Mouse (Mus musculus) stomach, postnatal 0 days (tissue): Measurements from ENCODE around the gene Phf14. TPM values are rescaled to one million over a fixed set of nuclear protein-coding genes. Genes with fewer than 3 reads are reported as not detected.

Source experiments
- ATAC-seq: fragments of 200-750 bp; cut with Nextera tagmentation; 2 replicates; pipeline ENCODE4 v1.8.0; 2017; ENCODE audit not compliant: low FRiP score, low TSS enrichment
- DNase-seq: peaks from one replicate; pipeline ENCODE4 v3.0.0-alpha.2; 2016; ENCODE audit warnings: low spot score
- H3K27ac ChIP-seq: fragments of 300-500 bp; sonication (generic); replicated peaks from 2 replicates; pipeline ENCODE4 v1.5.1; 2014; ENCODE audit warnings: mild to moderate bottlenecking, control low read depth
- H3K27me3 ChIP-seq: fragments of 300-500 bp; sonication (generic); 2 replicates; pipeline ENCODE4 v1.6.1; 2014; ENCODE audit warnings: low read length; ENCODE audit not compliant: control insufficient read depth, insufficient read depth
- H3K36me3 ChIP-seq: fragments of 300-500 bp; sonication (generic); 2 replicates; pipeline ENCODE4 v1.6.1; 2014; ENCODE audit warnings: low read length, mixed read lengths; ENCODE audit not compliant: control insufficient read depth, insufficient read depth
- H3K4me1 ChIP-seq: fragments of 300-500 bp; sonication (generic); replicated peaks from 2 replicates; pipeline ENCODE4 v1.6.1; 2014; ENCODE audit warnings: antibody characterized with exemption; ENCODE audit not compliant: control insufficient read depth, insufficient read depth
- H3K4me2 ChIP-seq: fragments of 300-500 bp; sonication (generic); replicated peaks from 2 replicates; pipeline ENCODE4 v1.6.1; 2014; ENCODE audit warnings: low read depth, mild to moderate bottlenecking, control low read depth, moderate library complexity
- H3K4me3 ChIP-seq: fragments of 300-500 bp; sonication (generic); 2 replicates; pipeline ENCODE4 v1.5.1; 2014; ENCODE audit warnings: low read depth, low read length, control low read depth
- H3K9ac ChIP-seq: fragments of 300-500 bp; sonication (generic); 2 replicates; pipeline ENCODE4 v1.6.1; 2014; ENCODE audit warnings: mild to moderate bottlenecking, low read length, control low read depth, mixed read lengths
- H3K9me3 ChIP-seq: fragments of 300-500 bp; sonication (generic); 2 replicates; pipeline ENCODE4 v1.6.1; 2016; ENCODE audit warnings: low read length; ENCODE audit not compliant: control insufficient read depth
- CTCF ChIP-seq: IDR thresholded peaks from 2 replicates; pipeline ENCODE4 v1.5.1; 2016; ENCODE audit warnings: antibody characterized with exemption, low read depth, mild to moderate bottlenecking, moderate library complexity
- EP300 ChIP-seq: optimal IDR thresholded peaks from 2 replicates; pipeline ENCODE3; 2016; ENCODE audit warnings: antibody characterized with exemption
- WGBS: fragments of 180-500 bp; shearing (Covaris S2); extraction: QIAGEN DNeasy Blood & Tissue Kit; methylation state at CpG from one replicate; pipeline ENCODE4 v1.1.7; 2014; 5-methylcytosine and 5-hydroxymethylcytosine counted together
- polyA plus RNA-seq: library from polyadenylated mRNA; unstranded; fragments of >200 nt; fragmentation: Nextera tagmentation; extraction: Ambion mirVana; gene quantifications from 2 replicates; pipeline ENCODE4 v1.2.1, GENCODE M21; 2015

Gene Phf14
- polyA plus RNA-seq, 1 experiment from 2014 or later = 58.7 TPM

DNA sequence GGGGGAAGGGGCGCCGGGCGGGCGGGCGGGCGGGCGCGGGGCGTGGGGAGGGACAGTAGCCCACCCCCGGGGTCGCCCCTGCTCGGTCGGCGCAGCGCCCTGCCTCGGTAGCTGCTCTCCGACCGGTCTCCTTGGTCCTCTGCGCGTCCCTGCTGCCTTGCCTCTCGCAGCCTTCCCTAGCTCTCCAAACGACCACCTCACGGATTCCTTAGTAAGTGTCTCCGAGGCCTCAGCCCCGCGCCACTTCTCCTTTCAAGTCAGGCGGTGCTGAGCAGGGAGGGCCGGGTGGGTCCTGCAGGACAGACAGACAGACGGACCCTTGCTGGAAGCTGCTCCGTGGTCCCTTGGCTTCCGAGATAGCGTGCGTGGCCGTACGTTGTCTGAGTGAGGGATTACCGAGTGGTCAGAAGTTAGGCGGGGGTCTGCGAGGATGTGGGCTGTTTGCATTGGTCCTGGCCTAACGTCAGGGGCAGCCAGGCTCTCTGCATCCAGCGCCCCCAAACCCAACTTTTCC, 18.5 kb downstream of the Phf14 start:
- no peak for TF ChIP-seq CTCF
- TF ChIP-seq EP300 = no peak
- peak overlapping the region; percentile 99 for H3K9ac ChIP-seq
- H3K27me3 ChIP-seq = no peaks in the 10 kb centered on the region
- under 1% methylated on average over 36 of the region's 40 CpGs for WGBS
- H3K36me3 ChIP-seq = no peaks in the 10 kb centered on the region
- ATAC-seq = peak; percentile 84
- peak overlapping the region; percentile 97 for H3K27ac ChIP-seq
- no peaks in the 10 kb centered on the region for H3K9me3 ChIP-seq
- H3K4me3 ChIP-seq = peak overlapping the region; percentile 87
- peak overlapping the region; percentile 85 for H3K4me2 ChIP-seq
- H3K4me1 ChIP-seq = 0 out of 2 replicates have a peak, but pooled peaks cover 5% of the 10 kb centered on the region
- peak; percentile 49 for DNase-seq

DNA sequence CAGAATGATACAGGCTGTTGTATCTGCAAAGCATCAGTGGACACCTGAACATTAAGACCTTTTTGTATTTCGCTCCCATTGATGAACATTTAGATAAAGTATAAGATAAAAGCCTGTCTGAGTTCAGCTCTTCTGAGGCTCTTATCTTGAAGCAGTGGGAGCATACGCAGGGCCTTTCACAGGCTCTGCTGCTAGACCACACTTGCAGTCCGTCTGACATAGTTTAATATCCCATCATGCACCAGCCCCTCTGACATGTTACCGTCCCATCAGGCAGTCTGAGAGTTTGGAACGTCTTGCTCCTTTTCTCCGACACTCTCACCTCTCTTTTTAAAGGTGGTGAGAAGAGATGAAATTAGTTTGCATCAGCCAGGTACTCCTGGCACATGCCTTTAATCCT, 19.9 kb downstream of the Phf14 start:
- H3K27me3 ChIP-seq = no peaks in the 10 kb centered on the region
- H3K4me1 ChIP-seq = 0 out of 2 replicates have a peak, but pooled peaks cover 5% of the 10 kb centered on the region
- ATAC-seq (no peak), DNase-seq (no peak)
- no peak overlapping the region for H3K9ac ChIP-seq
- no peak overlapping the region for H3K27ac ChIP-seq
- H3K36me3 ChIP-seq = no peaks in the 10 kb centered on the region
- H3K9me3 ChIP-seq = no peaks in the 10 kb centered on the region
- no peak overlapping the region; the same call in 1 of the 2 replicates for H3K4me2 ChIP-seq
- no peak for TF ChIP-seq EP300
- TF ChIP-seq CTCF = no peak
- H3K4me3 ChIP-seq = no peak overlapping the region
- 69% methylated on average over 6 of the region's 6 CpGs for WGBS

DNA sequence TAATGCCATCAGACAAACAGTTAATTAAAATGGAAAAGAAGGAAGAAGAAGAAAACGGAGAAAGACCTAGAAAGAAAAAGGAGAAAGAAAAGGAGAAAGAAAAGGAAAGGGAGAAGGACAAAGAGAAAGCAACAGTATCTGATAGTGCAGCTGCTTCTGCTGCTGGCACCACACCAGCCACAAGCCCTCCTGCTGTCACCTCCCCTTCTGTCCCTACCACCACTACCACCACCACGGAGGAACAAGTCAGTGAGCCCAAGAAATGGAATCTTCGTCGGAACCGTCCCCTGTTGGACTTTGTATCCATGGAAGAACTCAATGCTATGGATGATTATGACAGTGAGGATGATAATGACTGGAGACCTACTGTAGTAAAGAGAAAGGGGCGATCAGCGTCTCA, 25.8 kb downstream of the Phf14 start:
- Histone ChIP-seq H3K36me3 (no peaks in the 10 kb centered on the region), H3K9ac (no peak overlapping the region), H3K4me3 (no peak overlapping the region), H3K4me2 (no peak overlapping the region), H3K4me1 (no peaks in the 10 kb centered on the region), H3K9me3 (no peaks in the 10 kb centered on the region), H3K27me3 (no peaks in the 10 kb centered on the region), H3K27ac (no peak overlapping the region)
- 96% methylated on average over 7 of the region's 7 CpGs for WGBS
- ATAC-seq = no peak
- no peak for TF ChIP-seq EP300
- TF ChIP-seq CTCF = no peak
- DNase-seq = no peak

DNA sequence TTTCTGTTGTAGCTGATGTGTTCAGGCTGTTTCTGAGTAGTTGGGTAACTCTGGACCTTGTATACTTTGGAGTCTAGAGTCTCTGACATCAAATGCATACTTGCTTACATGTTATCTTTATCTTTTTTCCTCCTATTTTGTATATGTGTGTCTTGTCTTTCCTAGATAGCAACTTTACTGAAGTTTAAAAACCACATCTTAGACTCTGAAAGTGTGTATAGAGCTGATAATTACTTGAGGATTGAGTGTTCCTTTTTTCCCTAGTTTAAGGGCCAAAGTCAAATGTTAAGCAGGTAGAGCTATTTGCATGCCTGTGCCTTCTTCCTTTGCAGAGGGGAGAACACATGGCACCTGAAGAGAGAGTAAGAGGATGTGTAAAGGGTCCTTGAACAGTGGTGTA, 33.3 kb downstream of the Phf14 start:
- H3K4me3 ChIP-seq = no peak overlapping the region
- H3K27ac ChIP-seq = no peak overlapping the region
- no peaks in the 10 kb centered on the region for H3K27me3 ChIP-seq
- TF ChIP-seq EP300 = no peak
- no peak for TF ChIP-seq CTCF
- H3K4me2 ChIP-seq = no peak overlapping the region
- DNase-seq = no peak
- ATAC-seq = no peak
- H3K9ac ChIP-seq = no peak overlapping the region
- H3K9me3 ChIP-seq = no peaks in the 10 kb centered on the region
- no peaks in the 10 kb centered on the region for H3K36me3 ChIP-seq
- no peaks in the 10 kb centered on the region for H3K4me1 ChIP-seq

DNA sequence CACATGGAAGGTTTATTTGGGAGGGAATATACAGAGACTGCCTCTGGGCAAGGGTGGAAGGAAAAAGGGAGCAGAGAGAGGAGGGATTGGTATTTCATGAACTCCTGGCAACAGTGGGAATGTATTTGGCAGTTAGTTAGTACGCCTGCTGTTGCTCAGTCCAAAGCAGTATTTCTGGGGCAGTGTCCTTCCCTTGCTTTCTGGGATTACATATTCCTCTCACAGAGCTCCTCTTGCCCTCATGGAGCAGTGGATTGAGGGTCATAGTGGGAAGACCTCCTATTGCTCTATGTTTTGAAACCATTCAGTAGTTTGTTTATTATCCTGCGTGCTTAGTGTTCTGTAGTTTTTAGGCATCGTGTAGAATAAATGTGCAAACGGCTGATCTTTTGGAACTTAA, 34.5 kb downstream of the Phf14 start:
- Histone ChIP-seq H3K36me3 (no peaks in the 10 kb centered on the region), H3K27me3 (no peaks in the 10 kb centered on the region), H3K4me2 (no peak overlapping the region), H3K4me3 (no peak overlapping the region), H3K4me1 (no peaks in the 10 kb centered on the region), H3K9ac (no peak overlapping the region), H3K27ac (no peak overlapping the region), H3K9me3 (no peaks in the 10 kb centered on the region)
- WGBS = 89% methylated on average over 4 of the region's 4 CpGs
- ATAC-seq = no peak
- TF ChIP-seq CTCF (no peak), EP300 (no peak)
- DNase-seq = no peak

DNA sequence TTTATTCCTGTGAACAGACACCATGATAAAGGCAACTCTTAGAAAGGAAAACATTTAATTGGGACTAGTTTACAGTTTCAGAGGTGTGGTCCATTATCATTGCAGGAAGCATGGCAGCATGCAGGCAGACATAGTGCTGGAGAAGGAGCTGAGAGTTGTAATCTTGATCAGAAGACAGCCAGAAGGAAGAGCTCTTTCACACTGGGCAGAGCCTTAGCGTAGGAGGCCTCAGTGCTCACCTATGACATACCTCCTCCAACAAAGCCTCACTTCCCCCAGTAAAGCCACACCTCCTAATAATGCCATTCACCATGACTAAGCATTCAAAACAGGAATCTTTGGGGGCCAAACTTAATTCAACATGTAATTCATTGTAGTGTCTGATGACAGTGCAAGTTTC, 40.5 kb downstream of the Phf14 start:
- Histone ChIP-seq H3K4me3 (no peak overlapping the region), H3K9ac (no peak overlapping the region), H3K27me3 (no peaks in the 10 kb centered on the region), H3K9me3 (no peaks in the 10 kb centered on the region), H3K36me3 (no peaks in the 10 kb centered on the region), H3K4me2 (no peak overlapping the region), H3K27ac (no peak overlapping the region), H3K4me1 (no peaks in the 10 kb centered on the region)
- no peak for TF ChIP-seq CTCF
- no peak for TF ChIP-seq EP300
- 67% methylated on average over 1 of the region's 1 CpGs for WGBS
- no peak for DNase-seq
- no peak for ATAC-seq
